Mouse (Mus musculus) R1 (cell line): ENCODE results near the gene Fcmr.

Experiments used
- DNase-seq: peaks from one replicate; pipeline ENCODE4 v3.0.0-alpha.2; 2018; ENCODE audit warnings: low read depth, low spot score

Gene Fcmr

DNA sequence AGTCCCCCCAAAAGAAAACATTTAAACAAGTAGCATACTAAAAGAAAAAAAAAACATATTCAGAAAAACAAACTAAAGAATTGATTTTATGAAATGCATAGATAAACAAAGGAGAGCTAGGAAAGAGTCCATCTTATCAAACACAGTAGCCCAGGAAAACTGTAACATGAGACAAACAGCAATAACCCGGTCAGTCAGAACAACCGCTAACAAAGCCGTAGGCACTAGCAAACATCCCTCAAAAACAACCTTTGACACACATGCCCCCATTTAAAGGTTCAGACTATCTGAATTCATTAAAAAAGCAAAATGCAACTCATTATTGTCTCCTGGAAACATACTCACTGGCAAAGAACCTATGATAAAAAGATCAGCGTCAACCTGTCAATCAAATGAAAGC lies 8.0 kb upstream of the Fcmr start:
- DNase-seq, result no peak

DNA sequence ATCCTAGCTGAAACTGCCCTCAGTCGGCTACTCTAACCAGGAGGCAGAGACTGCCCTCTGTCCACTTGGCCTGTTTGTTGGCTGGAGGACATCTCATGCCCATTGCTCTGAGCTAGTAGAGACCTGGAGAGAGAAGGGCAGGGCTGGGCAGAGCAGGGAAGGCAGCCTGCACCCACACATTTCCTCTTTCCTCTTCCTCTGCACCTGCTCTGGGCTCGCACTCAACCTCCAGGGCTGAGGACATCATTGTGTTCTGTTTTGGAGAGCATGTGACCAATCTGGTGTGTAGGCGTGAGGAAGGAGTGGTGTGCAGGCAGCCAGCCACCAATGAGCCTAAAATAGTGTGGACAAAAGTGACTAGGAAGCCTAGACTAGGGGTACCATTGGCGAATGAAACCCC lies 1.2 kb upstream of the Fcmr start:
- no peak for DNase-seq

DNA sequence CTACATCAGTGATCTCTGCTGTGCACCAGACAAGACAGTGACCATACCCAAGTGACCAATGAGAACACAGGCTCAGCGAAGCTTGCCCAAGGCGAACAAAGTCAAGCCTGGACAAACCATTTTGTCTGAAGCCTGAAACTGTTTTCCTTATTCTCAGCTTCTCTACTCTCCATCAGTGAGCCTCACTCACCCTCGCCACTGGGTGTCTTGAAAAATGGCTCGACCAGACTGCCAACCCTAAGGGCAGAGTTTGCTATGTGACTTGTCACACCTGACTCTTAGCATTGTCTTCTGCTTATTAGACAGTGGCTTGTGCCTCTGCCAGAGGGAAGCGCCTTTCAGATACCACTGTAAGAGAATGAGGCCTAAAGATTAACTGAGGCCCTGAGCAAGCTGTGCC lies 728 bp upstream of the Fcmr start:
- DNase-seq, result no peak

- no peak for DNase-seq
Observed at GRCm38 (mm10) chr1:130872912-130873311, 7.4 kb downstream of the Fcmr start.

GRCm38 (mm10) chr1:130875139-130875538 lies 9.7 kb downstream of the Fcmr start:
- peak; percentile 46 for DNase-seq

GRCm38 (mm10) chr1:130875910-130876309 lies 10.4 kb downstream of the Fcmr start:
- peak; percentile 11 for DNase-seq

DNA sequence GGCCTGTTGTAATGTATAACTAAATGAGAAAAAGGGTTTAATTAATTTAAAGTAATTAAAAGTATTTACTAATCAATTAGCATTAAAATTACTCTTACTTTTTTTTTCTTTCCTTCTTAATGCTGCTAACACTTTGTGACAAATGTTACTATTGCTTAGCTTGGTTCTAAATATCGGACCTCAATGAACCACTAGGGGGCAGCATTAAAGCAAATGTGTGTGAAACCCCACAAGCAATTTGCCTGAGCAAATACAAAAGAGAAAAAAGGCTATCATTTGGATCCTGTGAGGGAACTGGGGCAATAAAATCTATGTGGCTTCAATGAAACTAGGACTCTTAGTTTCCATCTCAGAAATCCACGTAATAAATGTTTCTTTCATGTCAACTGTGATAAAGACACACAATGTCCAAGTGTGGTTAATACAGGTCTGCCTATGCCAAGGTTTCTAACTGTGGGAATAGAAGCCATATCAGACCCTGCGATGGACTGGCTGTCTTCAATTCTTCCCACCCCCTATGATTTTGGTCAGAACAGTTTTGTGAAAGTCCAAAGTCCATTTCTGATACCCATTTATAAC lies 11.6 kb downstream of the Fcmr start:
- peak; percentile 65 for DNase-seq

DNA sequence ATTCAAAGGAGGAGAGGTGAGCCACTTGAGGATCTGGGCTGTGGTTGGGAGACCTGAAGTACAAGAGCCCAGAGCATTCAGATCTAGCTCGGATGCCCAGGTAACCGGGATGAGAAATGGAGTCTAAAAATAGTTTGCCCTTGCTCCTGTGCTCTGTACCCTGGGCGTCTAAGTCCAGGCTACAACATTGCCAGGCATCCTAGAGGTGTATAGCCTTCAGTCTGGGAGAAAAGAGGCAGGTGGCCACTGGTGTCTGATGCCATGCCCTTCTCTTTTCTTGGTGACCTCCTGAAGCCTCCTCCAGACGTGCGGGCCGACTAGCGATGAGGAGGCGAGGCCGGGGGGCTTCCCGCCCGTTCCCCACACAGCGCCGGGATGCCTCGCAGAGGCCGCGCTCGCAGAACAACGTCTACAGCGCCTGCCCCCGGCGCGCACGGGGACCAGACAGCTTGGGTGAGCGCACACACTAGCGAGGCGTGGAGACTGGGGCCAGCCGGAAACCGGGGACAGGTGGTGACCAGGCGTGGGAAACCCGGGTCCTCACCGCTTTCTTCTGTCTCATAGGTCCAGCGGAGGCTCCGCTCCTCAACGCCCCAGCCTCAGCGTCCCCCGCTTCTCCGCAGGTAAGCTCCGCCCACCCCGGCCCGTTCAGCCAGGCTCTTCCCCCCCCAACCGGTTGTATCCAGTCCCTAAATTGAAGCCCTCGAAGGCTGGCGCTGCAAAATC lies 12.6 kb downstream of the Fcmr start:
- DNase-seq, result peak; percentile 46

GRCm38 (mm10) chr1:130879927-130880326 lies 14.5 kb downstream of the Fcmr start:
- no peak for DNase-seq

- no peak for DNase-seq
Observed at GRCm38 (mm10) chr1:130883146-130883545, 17.7 kb downstream of the Fcmr start.

DNA sequence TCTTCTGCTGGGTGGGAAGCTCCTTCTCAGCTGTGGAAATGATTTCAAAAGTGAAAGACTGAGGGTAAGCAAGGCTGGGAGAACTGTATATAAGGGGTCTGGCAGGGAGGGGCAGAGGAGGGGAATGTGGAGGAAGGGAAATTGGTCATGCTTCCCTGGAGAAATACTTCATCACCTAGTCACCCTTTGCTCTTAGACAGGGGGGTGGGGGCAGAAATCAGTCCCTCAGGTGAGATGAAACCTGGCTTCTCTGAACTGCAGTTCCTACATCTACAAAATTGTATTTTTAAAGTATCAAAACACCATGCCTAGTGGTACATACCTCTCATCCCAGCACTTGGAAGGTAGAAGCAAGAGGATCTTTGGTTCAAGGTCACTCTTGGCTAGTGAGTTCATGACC lies 21.9 kb downstream of the Fcmr start, which contains the start of gene Il24:
Gene Il24, minus strand, starts transcription at position 101 of the 400 bp plus-strand sequence.
- no peak for DNase-seq

DNA sequence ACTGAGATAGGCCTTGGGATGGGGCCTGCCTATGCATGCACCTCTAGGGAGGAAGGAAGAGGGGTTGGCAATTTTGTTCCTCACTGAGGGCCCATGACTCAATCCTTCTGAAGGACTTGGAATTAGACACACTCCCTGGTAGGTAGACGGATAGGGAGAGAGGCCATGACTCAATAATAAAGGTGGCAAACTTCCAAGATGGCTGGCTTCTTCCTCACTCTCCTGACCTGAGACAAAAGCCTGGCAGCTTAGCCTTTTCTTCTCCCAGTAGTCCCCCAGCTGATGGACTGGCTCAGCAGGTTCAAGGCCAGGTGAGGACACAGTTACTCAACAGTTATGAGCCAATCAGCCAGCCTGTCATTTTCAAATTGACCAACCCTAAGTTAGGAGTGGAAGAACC lies 27.0 kb downstream of the Fcmr start:
- no peak for DNase-seq

- no peak for DNase-seq
Observed at GRCm38 (mm10) chr1:130893329-130894040, 28.0 kb downstream of the Fcmr start.

- DNase-seq, result no peak
Observed at GRCm38 (mm10) chr1:130894468-130894867, 29.0 kb downstream of the Fcmr start.

- DNase-seq, result no peak
Observed at GRCm38 (mm10) chr1:130902505-130902904, 37.0 kb downstream of the Fcmr start.

DNA sequence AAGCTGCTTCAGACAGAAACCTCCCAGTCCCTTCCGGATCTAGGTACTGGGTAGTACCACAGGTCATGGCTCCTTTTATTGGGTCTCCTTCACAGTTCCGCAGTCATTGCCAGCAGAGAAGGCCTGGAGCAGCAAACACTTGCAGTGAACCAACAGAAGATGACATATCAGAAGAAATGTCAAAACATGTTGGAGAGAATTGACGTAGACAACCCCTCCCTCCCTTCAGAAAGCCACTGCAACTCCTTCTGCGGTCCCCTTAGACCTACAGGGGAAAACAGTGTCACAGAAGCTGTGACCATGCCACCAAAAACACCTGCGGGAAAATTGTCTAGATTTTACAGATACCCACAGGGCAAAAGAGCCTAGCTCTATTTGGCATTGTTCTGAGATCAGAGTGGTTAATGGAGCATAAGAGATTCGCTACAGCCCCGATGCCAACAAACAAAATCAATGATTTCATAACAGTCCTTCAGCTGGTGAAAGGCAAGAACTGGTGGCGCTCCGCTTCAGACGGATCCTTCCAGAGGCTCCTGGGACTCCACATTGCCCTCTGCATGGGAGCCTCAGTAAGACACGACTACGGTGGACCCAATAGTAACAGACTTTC lies 46.0 kb downstream of the Fcmr start, which contains the start of gene Il20:
Gene Il20, minus strand, starts transcription at position 51 of the 610 bp plus-strand sequence.
- DNase-seq, result no peak

DNA sequence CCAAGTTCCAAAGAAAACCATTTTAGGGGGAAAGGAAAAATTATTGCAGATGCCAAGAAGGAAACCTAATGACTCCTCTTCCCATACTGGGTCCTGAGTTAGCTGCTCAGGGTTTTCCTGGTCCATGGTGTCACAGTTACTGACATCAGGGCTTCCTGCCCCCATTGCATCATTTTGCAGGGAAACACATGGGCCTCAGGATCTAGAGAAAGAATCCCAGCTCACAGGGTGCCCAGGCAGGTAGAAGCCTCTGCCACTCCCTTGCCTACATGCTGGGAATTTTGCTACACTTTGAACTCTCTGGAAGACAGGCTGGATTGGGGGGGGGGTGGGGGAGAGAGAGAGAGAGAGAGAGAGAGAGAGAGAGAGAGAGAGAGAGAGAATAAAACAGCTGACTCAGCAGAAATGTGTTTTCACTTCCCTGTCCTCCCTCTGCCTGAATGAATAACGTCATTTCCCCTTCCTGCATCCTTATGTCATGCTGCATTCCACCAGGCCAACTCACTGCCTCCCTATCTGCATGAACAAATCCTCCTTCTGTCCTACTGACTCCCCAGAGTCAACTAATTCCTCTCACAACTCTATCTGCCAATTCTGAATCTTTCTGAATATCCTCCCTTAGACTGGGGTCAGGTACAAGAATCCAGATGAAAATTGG lies 53.0 kb downstream of the Fcmr start:
- no peak for DNase-seq

- peak; percentile 23 for DNase-seq
Observed at GRCm38 (mm10) chr1:130926484-130926883, 61.0 kb downstream of the Fcmr start.
